In the genomic region with DNA sequence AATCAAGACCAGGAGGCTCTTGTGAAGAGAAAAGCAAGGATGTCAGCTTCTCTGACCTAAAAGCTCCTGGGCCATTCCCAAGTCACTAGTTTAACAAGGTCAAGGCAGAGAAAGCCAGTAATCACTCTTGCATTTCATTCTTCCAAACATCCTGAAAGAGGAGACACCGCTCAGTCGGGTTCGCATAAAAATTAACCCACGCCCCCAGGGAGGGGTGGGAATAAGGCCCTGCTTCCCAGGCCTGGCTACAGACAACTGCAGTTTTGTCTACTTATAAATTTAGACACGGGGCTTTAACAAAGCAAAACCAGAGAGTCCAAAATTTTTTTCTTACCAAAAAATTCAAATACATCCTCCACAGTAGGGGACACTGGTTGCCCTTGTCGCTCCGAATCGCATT, we compare ENCODE assay signal across 18 mouse cellular contexts. TPM values are rescaled to one million over a fixed set of nuclear protein-coding genes. Genes with fewer than 3 reads are reported as not detected.
A peak's percentile ranks its signal among the peaks of the same experiment; 100 is the strongest.
DNase-seq lines count a peak whose midpoint lies in the region; ATAC-seq and TF ChIP-seq lines count a peak whose summit lies in the region.
"Had no signal": no experiment of that assay in that cellular context is flagged by ENCODE, and none has a peak within 500 bp of the region (broad histone marks: within the 10 kb centered on the region; RNA-seq: fewer than 3 reads in every experiment).

No protein-coding gene starts in this region.

- intact Hi-C loops in left cerebral cortex, adult 2 months (cut with DNase I), result no loop called here
- intact Hi-C loops in left cerebral cortex, postnatal 36 days (cut with DNase I), result no loop called here

- peak overlapping the region; percentile 67 to 74; a peak in 2 of 4 replicates for H3K27ac ChIP-seq in heart, embryonic 14.5 days (replicated peaks in 1 of 2; ENCODE audit: control insufficient read depth in 1 of 2, insufficient read depth in 1 of 2, low read depth in 2 of 2, low read length in 2 of 2)
- H3K27ac ChIP-seq in left cerebral cortex, adult 2 months, result peak overlapping the region; percentile 78
- H3K27ac ChIP-seq in embryonic facial prominence, embryonic 14.5 days (replicated peaks; ENCODE audit: low read depth, low read length), result no peak overlapping the region
- H3K27ac ChIP-seq: embryonic facial prominence, embryonic 15.5 days; forebrain, embryonic 13.5 days; hindbrain, postnatal 0 days; midbrain, embryonic 10.5 days had no signal

- H3K9ac ChIP-seq in heart, embryonic 14.5 days (ENCODE audit: low read length), result no peak overlapping the region
- no peak overlapping the region for H3K9ac ChIP-seq in embryonic facial prominence, embryonic 14.5 days (ENCODE audit: low read depth, low read length)
- H3K9ac ChIP-seq: embryonic facial prominence, embryonic 15.5 days; forebrain, embryonic 13.5 days had no signal

- H3K27me3 ChIP-seq in heart, embryonic 14.5 days (ENCODE audit: control insufficient read depth, insufficient read depth, low read length), result no peaks in the 10 kb centered on the region
- no peaks in the 10 kb centered on the region for H3K27me3 ChIP-seq in embryonic facial prominence, embryonic 14.5 days (replicated peaks; ENCODE audit: control insufficient read depth, insufficient read depth, low read length)
- H3K27me3 ChIP-seq: embryonic facial prominence, embryonic 15.5 days; forebrain, embryonic 13.5 days had no signal

- ATAC-seq in heart, embryonic 14.5 days (ENCODE audit: insufficient number of reproducible peaks, insufficient read depth, low FRiP score, low read depth), result no peak
- no peak for ATAC-seq in embryonic facial prominence, embryonic 14.5 days (ENCODE audit: low read depth)
- ATAC-seq: forebrain, embryonic 13.5 days; hindbrain, postnatal 0 days had no signal

- H3K9me3 ChIP-seq in heart, embryonic 14.5 days (ENCODE audit: control insufficient read depth, low read length), result no peaks in the 10 kb centered on the region
- no peaks in the 10 kb centered on the region for H3K9me3 ChIP-seq in embryonic facial prominence, embryonic 14.5 days (ENCODE audit: control insufficient read depth, low read length)
- H3K9me3 ChIP-seq: embryonic facial prominence, embryonic 15.5 days; forebrain, embryonic 13.5 days; G1E; midbrain, embryonic 10.5 days had no signal

- H3K36me3 ChIP-seq in heart, embryonic 14.5 days (ENCODE audit: control insufficient read depth, insufficient read depth, low read length), result peaks cover 84% of the 10 kb centered on the region
- peaks cover 87% of the 10 kb centered on the region for H3K36me3 ChIP-seq in embryonic facial prominence, embryonic 14.5 days (ENCODE audit: control insufficient read depth, insufficient read depth, low read length)

- H3K4me2 ChIP-seq in heart, embryonic 14.5 days (ENCODE audit: low read length), result no peak overlapping the region
- no peak overlapping the region for H3K4me2 ChIP-seq in embryonic facial prominence, embryonic 14.5 days (ENCODE audit: low read depth, low read length)
- H3K4me2 ChIP-seq: embryonic facial prominence, embryonic 15.5 days; forebrain, embryonic 13.5 days had no signal

- 75% methylated on average over 8 of the region's 8 CpGs for WGBS in heart, embryonic 14.5 days
- WGBS in embryonic facial prominence, embryonic 14.5 days, result 66% methylated on average over 8 of the region's 8 CpGs

- no peak for DNase-seq in heart, adult 9 months (ENCODE audit: low spot score in 2 of 2)
- no peak for DNase-seq in left cerebral cortex, adult 2 months (ENCODE audit: extremely low spot score in 1 of 2, low spot score in 2 of 2)
- DNase-seq in left cerebral cortex, postnatal 36 days (ENCODE audit: low spot score in 2 of 2), result no peak
- peak; percentile 27 for DNase-seq in embryonic facial prominence, embryonic 14.5 days (ENCODE audit: low spot score)
- peak; percentile 41 for DNase-seq in kidney, postnatal 10 days
- DNase-seq in testis, postnatal 10 days (ENCODE audit: low spot score), result no peak
- DNase-seq: adrenal gland, adult 2 months; cerebellum, adult 18-20 months; liver; lung, adult 2 months; thymus, postnatal 25 days had no signal

- H3K4me1 ChIP-seq in heart, embryonic 14.5 days (ENCODE audit: control insufficient read depth in 2 of 2, insufficient read depth in 2 of 2, low read length in 2 of 2), result peaks cover 15 to 24% of the 10 kb centered on the region in 2 experiments
- H3K4me1 ChIP-seq in embryonic facial prominence, embryonic 14.5 days (ENCODE audit: control insufficient read depth, insufficient read depth, low read length), result no peaks in the 10 kb centered on the region
- H3K4me1 ChIP-seq: embryonic facial prominence, embryonic 15.5 days; forebrain, embryonic 13.5 days; midbrain, embryonic 10.5 days had no signal

- no peak for TF ChIP-seq CTCF in left cerebral cortex, adult 2 months (IDR thresholded peaks at IDR 0.05)

- H3K4me3 ChIP-seq in heart, embryonic 14.5 days (ENCODE audit: control insufficient read depth in 1 of 2, insufficient read depth in 1 of 2, low read depth in 1 of 2, low read length in 2 of 2), result no peak overlapping the region
- no peak overlapping the region for H3K4me3 ChIP-seq in left cerebral cortex, adult 2 months
- no peak overlapping the region for H3K4me3 ChIP-seq in embryonic facial prominence, embryonic 14.5 days (ENCODE audit: low read depth, low read length)
- H3K4me3 ChIP-seq: embryonic facial prominence, embryonic 15.5 days; forebrain, embryonic 13.5 days; midbrain, embryonic 10.5 days; myocyte had no signal

RNA-seq across cellular contexts. Expression of gene Psmc1, which starts 19.0 kb away (rescaled TPM):
- 196 and 198 TPM in 2 replicates for polyA plus RNA-seq in heart, embryonic 14.5 days (2014; fragmentation: Nextera tagmentation; extraction: Ambion mirVana)
- 100 to 1,000 TPM; 185 to 216 TPM for total RNA-seq in left cerebral cortex, adult 2 months (2021)
- total RNA-seq in left cerebral cortex, postnatal 36 days (2021), result 100 to 1,000 TPM; 188 to 203 TPM
- polyA plus RNA-seq in embryonic facial prominence, embryonic 14.5 days (2014; fragmentation: Nextera tagmentation; extraction: Ambion mirVana), result 241 and 249 TPM in 2 replicates

RNA-seq across cellular contexts. Expression of gene Nrde2, which starts 30.5 kb away (rescaled TPM):
- polyA plus RNA-seq in heart, embryonic 14.5 days (2014; fragmentation: Nextera tagmentation; extraction: Ambion mirVana), result 8.1 and 10.9 TPM in 2 replicates
- 10 to 100 TPM; 17.3 to 21.9 TPM for total RNA-seq in left cerebral cortex, adult 2 months (2021)
- 10 to 100 TPM; 18.3 to 22.8 TPM for total RNA-seq in left cerebral cortex, postnatal 36 days (2021)
- 10.6 and 11.4 TPM in 2 replicates for polyA plus RNA-seq in embryonic facial prominence, embryonic 14.5 days (2014; fragmentation: Nextera tagmentation; extraction: Ambion mirVana)

Comparison
In these comparisons a context has a peak if more than half of its experiments do, and no peak if none do; other contexts are left out.
1. DNase-seq: peak in embryonic facial prominence, embryonic 14.5 days (single experiment) and kidney, postnatal 10 days (single experiment); none in heart, adult 9 months (0 of 2), left cerebral cortex, adult 2 months (0 of 2), left cerebral cortex, postnatal 36 days (0 of 2) and testis, postnatal 10 days (single experiment).